Mouse (Mus musculus) liver, postnatal 0 days (tissue): ENCODE data around the gene Lat.

Experiments used
- CTCF ChIP-seq: sonication (generic); IDR thresholded peaks from 2 replicates; pipeline ENCODE4 v1.5.1; 2016; ENCODE audit warnings: antibody characterized with exemption, low read depth
- EP300 ChIP-seq: IDR thresholded peaks from 2 replicates; pipeline ENCODE4 v1.6.1; 2016; ENCODE audit warnings: antibody characterized with exemption, low read depth, mild to moderate bottlenecking

GRCm38 (mm10) chr7:126399548-126399947 lies 30.2 kb upstream of the Lat start:
- TF ChIP-seq CTCF (peak; percentile 96), EP300 (no peak)
